Mouse (Mus musculus) naive thymus-derived CD4-positive, alpha-beta T cell, adult 2 months (primary cell): ENCODE data around the gene Hmgcl.

Experiments
- DNase-seq: peaks from one replicate; pipeline ENCODE4 v3.0.0-alpha.2; 2011; ENCODE audit warnings: low read depth

Hmgcl gene

DNA sequence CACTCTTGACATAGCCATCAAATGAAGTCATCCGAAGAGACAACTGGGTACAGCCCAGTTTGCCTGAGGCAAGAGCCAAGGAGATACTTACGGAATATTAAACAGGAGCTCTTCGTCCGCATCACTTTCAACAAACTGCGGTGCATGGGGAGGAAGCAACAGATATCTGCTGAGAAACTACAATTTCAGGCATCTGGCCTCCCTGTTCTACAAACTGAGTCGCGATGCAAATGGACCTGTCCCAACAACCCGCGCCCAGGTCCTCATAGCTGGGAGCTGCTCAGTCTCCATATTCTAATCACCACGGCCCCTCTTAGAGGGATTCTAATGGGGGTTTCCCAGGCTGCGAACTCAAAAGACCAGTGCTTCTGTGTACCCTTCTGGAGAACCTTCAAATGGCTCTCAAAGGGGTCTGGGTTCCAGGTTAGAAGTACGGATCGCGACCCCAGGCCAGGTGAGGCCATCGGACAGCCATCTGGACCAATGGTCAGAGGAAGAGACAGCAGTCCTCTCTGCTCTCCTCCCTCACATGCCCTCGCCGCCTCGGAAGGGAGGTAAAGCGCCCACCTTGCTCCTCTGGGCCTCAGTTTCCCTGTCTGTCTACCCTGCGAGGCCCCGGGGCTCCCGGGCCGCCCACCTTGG lies 40.2 kb downstream of the Hmgcl start:
- peak; percentile 39 for DNase-seq

DNA sequence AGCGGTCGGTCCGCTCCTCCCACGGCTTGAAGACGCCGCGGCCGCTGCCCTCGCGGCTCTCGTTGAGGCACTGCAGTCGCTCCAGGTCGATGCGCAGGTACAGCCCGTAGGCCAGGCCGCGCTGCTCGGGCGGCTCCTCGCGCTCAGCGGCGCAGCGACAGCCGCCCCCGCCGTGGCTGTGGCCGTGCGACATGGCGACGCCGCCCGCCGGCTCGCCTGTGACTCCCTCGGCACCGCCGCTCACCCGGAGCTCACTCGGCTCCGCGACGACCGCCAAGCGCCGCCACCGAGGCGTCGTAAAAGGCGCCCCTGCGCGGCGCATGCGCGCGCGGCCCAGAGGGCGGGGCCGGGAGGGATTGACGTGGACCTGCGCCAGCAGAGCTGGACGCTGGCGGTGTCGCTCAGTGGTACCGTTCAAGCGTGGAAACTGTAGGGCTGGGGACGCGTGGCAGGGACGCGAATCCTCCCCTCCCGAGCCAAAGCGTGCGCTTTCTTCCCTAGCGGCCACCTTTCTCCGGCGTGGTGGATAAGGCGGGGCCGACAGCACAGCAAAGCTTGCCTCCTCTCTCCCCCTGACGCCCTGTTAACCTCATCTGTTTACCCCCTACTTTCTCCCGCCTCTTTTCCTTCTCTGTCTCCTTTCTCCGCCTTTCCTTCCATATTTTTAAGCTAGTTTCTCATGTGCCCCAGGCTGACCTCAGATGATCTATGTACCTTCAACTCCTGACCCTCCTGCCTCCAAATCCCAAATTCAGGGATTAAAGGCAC lies 40.9 kb downstream of the Hmgcl start, which contains the start of gene Pithd1:
TSS of gene Pithd1 (minus strand) at position 322 of the 768 bp plus-strand sequence.
- DNase-seq: peak; percentile 97

DNA sequence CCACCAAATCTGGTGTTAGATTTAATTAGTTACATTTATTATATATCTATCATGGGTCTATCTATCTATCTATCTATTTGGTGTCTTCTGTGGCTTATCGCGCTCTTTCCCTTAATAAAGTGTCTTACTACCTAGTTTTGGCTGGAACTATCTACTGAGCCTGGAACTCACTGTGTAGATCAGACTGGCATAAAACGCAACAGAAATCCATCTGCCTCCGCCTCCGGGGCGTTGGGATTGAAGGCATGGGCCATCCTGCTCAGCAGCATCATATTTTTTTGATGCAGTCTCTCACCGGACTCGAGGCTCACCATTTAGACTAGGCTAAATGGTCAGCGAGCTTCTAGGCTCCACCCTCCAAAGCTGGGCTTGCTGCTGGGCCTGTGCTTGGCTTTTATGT lies 41.5 kb downstream of the Hmgcl start:
- DNase-seq: no peak

DNA sequence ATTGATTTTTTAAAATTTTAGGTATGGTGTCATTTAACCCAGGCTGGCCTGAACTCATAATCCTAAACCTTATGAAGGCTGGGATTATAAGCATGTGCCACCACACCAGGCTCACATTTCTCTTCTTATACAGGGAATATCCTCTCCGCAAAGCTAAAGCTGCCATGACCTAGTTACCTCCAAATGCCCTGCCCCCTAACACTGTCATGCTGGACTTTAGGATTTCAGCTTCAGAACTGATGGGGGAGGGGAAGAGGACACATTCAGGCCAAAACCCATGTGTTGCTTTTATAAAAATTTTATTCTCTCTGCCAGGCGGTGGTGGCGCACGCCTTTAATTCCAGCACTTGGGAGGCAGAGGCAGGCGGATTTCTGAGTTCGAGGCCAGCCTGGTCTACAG lies 47.7 kb downstream of the Hmgcl start:
- DNase-seq: no peak

DNA sequence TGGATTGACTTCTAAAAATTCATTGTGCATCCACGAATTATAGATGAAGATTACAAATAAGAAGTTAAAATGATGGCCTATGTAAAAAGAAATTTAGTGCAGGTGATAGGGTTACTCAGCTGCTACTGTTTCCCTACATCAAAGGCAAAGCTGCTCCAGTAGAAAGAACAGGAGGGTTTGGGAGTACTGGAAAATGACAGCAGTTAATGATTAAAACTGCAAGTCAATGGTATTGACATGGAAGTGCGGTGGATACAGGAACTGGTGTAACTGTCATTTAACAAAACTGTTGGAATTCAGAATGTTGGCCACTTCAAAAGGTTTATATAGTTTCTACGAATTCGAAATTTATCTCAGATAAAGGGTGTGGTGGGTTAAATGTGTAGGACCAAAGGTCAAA lies 48.9 kb downstream of the Hmgcl start:
- DNase-seq: no peak

DNA sequence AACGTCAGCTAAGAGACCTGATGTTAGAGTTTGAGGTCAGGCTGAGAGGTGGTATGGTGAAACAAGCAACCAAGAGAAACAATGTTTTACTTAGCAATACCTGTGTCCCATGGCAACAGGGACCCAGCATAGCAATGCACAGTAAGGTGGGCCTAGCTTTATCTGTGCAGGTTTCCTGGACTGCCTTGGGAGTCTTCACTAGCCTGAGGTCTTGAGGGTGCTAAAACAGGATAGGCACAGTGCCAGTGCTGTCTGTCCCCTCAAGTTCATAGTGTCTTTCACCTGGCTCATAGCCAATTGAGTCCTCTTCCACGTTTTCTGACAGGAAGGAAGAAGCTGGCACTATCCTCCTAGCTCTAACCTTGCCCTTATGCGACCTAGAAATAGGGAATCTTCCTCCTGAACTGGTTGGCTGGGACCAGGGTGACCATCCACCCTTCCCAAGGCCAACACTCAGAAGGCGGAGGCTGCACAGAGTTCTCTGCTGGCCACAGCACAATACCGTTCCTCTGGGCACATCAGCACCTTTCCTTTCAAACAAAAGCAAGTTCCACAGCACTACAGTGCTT lies 57.9 kb downstream of the Hmgcl start:
- no peak for DNase-seq

DNA sequence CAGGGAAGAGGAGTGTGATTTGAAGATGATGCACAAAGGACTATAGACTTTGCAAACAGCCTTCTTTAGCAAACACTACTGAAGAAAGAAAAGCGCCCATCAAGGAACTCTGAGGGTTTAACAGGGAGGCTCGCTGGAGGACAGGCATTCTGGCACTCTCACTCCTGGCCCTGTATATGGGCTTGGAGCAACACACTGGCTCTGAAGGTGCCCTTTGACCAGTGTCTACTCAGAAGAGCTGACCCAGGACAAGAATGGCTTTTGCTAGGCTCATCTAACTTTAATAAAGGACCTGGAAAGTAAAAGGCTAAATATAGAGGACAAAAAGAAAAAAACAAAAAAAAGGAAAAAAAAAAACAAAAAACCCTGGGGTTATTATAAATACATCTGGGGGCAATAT lies 58.7 kb downstream of the Hmgcl start:
- DNase-seq: no peak

DNA sequence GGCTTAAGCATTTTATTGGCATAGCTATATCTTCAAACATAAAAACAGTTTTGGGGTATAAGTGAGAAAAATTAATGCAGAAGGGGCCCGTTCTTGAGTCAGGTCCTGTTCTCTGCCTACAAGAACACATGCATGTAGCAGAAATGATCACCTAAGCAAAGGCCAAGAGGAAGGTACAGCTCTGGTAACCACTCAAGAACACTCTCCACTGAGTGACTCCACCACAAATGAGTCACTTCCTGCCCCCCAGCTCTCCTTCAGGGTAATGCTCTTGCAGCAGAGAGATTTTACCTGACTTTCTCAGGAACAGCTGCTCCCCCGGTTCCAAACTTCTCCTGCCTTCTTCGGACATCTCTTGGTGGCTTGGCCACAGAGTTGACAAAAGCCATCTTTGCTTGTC lies 60.6 kb downstream of the Hmgcl start:
- DNase-seq: no peak

DNA sequence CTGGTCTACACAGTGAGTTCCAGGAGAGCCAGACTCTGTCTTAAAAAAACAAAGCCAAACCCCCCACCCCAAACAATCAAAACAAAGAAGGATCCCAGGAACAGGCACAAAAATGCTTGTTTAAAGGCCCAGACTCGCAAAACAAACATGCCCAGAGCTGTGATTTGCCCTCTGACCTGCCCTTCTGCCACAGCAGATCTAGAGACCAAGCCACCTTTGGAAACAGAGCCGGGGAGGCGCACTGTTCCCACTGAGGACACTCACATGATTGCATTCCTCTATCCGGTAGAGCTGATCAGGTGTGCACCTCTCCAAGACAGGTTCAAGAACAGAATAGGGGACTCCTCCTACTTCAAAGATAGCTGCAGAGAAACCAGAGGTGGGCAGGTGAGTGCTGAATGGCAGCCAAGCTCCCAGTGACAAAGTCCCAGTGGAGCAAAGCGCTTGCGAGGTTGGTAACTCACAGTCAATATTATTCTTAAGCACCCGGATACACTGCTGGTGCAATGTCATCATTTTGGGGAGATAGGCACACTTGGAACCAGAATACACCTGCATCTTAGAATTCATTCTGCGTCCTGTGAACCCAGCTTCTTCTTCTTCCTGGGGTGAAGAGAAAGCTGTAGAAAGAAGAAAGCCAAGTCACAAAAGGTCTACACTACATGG lies 62.7 kb downstream of the Hmgcl start:
- no peak for DNase-seq

DNA sequence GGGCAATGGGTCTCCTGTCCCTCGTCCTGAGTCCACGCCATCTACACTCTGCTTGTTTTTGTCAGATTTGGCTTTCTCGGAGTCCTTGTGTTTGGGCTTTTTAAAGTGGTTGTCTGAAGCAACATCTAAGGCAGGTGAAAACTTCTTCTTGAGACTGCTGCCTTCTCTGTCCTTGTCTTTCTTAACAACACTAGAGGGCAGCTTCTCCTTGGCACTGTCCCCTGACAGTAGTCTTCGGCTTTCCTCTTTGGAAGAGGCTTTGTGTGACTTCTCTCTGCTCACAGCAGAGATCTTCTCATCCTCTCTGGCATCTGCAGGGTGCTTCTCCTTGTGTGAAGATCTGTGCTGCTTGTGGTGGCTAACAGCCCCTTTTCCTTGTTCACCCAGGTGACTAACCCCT lies 64.3 kb downstream of the Hmgcl start:
- DNase-seq: no peak
